Mouse (Mus musculus) limb, embryonic 14.5 days (tissue): ENCODE data around the gene Rerg. TPM values are rescaled to one million over a fixed set of nuclear protein-coding genes. Genes with fewer than 3 reads are reported as not detected.

Experiments
- ATAC-seq: fragments of 200-750 bp; cut with Nextera tagmentation; 2 replicates; pipeline ENCODE4 v1.8.0; 2017; ENCODE audit warnings: low read depth, moderate number of reproducible peaks, moderate TSS enrichment; ENCODE audit not compliant: low FRiP score
- DNase-seq: peaks from one replicate; pipeline ENCODE4 v3.0.0-alpha.2; 2015; ENCODE audit warnings: low spot score
- H3K27ac ChIP-seq: fragments of 300-500 bp; sonication (generic); replicated peaks from 2 replicates; pipeline ENCODE4 v1.5.1; 2014; ENCODE audit warnings: low read depth, mild to moderate bottlenecking, low read length, moderate library complexity, mixed read lengths
- H3K27me3 ChIP-seq: fragments of 300-500 bp; sonication (generic); 2 replicates; pipeline ENCODE4 v1.6.1; 2014; ENCODE audit warnings: low read length, mixed read lengths; ENCODE audit not compliant: control insufficient read depth, insufficient read depth
- H3K36me3 ChIP-seq: fragments of 300-500 bp; sonication (generic); 2 replicates; pipeline ENCODE4 v1.6.1; 2014; ENCODE audit warnings: mild to moderate bottlenecking, low read length, moderate library complexity, mixed read lengths; ENCODE audit not compliant: control insufficient read depth, insufficient read depth
- H3K4me1 ChIP-seq: fragments of 300-500 bp; sonication (generic); 2 replicates; pipeline ENCODE4 v1.6.1; 2014; ENCODE audit warnings: antibody characterized with exemption, low read length, mixed read lengths; ENCODE audit not compliant: control insufficient read depth, insufficient read depth
- H3K4me2 ChIP-seq: fragments of 300-500 bp; sonication (generic); replicated peaks from 2 replicates; pipeline ENCODE4 v1.6.1; 2014; ENCODE audit warnings: low read depth, mild to moderate bottlenecking, low read length, moderate library complexity; ENCODE audit not compliant: severe bottlenecking
- H3K4me3 ChIP-seq: fragments of 300-500 bp; sonication (generic); replicated peaks from 2 replicates; pipeline ENCODE4 v1.5.1; 2014; ENCODE audit warnings: low read length
- H3K9ac ChIP-seq: fragments of 300-500 bp; sonication (generic); 2 replicates; pipeline ENCODE4 v1.6.1; 2014; ENCODE audit warnings: mild to moderate bottlenecking, low read depth, low read length, moderate library complexity; ENCODE audit not compliant: severe bottlenecking
- H3K9me3 ChIP-seq: fragments of 300-500 bp; sonication (generic); 2 replicates; pipeline ENCODE4 v1.6.1; 2016; ENCODE audit warnings: low read length; ENCODE audit not compliant: control insufficient read depth
- POLR2A ChIP-seq: fragments of 200-500 bp; IDR thresholded peaks from 2 replicates; pipeline ENCODE4 v1.8.0; 2012; ENCODE audit warnings: inconsistent platforms, mild to moderate bottlenecking, moderate library complexity, borderline replicate concordance; ENCODE audit not compliant: insufficient read depth, insufficient read length; ENCODE audit errors: extremely low read depth
- WGBS: fragments of 180-500 bp; shearing (Covaris S2); extraction: QIAGEN DNeasy Blood & Tissue Kit; methylation state at CpG from one replicate; pipeline ENCODE4 v1.1.7; 2014; 5-methylcytosine and 5-hydroxymethylcytosine counted together
- polyA plus RNA-seq, 2 experiments: library from polyadenylated mRNA; depleted of rRNA in 1 of 2; stranded (reverse) in 1 of 2; unstranded in 1 of 2; fragments of >200 nt; fragmentation: Nextera tagmentation in 1 of 2; extraction: Ambion mirVana in 1 of 2; gene quantifications; 2 replicates each; pipeline versions ENCODE4 v1.2.1 to v1.2.3; 2012 to 2014

The Rerg gene
- polyA plus RNA-seq, 2 experiments, result 22.1 to 33.6 TPM

GRCm38 (mm10) chr6:137076731-137077130, 93.6 kb downstream of the Rerg start:
- H3K4me3 ChIP-seq, result no peak overlapping the region

DNA sequence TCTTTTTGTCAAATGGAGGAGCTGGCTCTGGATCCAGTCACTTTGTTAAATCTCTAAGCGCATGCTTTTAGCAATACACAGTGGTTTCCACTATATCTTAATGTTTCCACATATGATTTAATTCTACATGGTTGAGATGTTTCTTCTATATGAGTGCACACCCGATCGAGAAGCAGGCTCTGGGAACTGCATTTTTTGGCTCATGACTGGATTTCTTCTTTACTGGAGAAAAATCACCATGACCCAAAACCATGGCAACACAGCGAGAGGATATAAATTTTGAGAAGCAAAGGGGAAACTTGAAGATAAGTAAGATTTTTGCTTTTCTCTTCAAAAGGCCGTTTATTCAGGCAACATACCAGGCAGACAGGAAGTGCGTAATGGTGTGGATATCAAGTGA, 94.1 kb downstream of the Rerg start:
- ATAC-seq (no peak), DNase-seq (peak; percentile 56)
- Histone ChIP-seq H3K27ac (no peak overlapping the region), H3K4me1 (peaks cover 6% of the 10 kb centered on the region; the same call in 1 of the 2 replicates), H3K9me3 (no peaks in the 10 kb centered on the region), H3K36me3 (no peaks in the 10 kb centered on the region), H3K27me3 (no peaks in the 10 kb centered on the region), H3K4me3 (no peak overlapping the region), H3K4me2 (no peak overlapping the region), H3K9ac (no peak overlapping the region)
- no peak for TF ChIP-seq POLR2A
- WGBS, result 70% methylated on average over 6 of the region's 6 CpGs

More at GRCm38 (mm10) chr6:137076731-137077130, 93.6 kb downstream of the Rerg start:
- 82% methylated on average over 13 of the region's 13 CpGs for WGBS
- no peak overlapping the region for H3K27ac ChIP-seq
- H3K27me3 ChIP-seq, result no peaks in the 10 kb centered on the region
- TF ChIP-seq POLR2A, result no peak
- H3K36me3 ChIP-seq, result no peaks in the 10 kb centered on the region
- H3K4me1 ChIP-seq, result peaks cover 6% of the 10 kb centered on the region; the same call in 1 of the 2 replicates
- no peak overlapping the region for H3K4me2 ChIP-seq
- ATAC-seq (no peak), DNase-seq (no peak)
- no peak overlapping the region for H3K9ac ChIP-seq
- no peaks in the 10 kb centered on the region for H3K9me3 ChIP-seq

- H3K4me2 ChIP-seq, result no peak overlapping the region
- no peaks in the 10 kb centered on the region for H3K36me3 ChIP-seq
- ATAC-seq (no peak), DNase-seq (no peak)
- no peaks in the 10 kb centered on the region for H3K9me3 ChIP-seq
- WGBS, result 58% methylated on average over 8 of the region's 8 CpGs
- no peak for TF ChIP-seq POLR2A
- H3K4me3 ChIP-seq, result no peak overlapping the region
- H3K27ac ChIP-seq, result no peak overlapping the region
- no peak overlapping the region for H3K9ac ChIP-seq
- H3K27me3 ChIP-seq, result no peaks in the 10 kb centered on the region
- peaks cover 4% of the 10 kb centered on the region; the same call in 1 of the 2 replicates for H3K4me1 ChIP-seq
Measured at GRCm38 (mm10) chr6:137072256-137072655, 98.0 kb downstream of the Rerg start.

DNA sequence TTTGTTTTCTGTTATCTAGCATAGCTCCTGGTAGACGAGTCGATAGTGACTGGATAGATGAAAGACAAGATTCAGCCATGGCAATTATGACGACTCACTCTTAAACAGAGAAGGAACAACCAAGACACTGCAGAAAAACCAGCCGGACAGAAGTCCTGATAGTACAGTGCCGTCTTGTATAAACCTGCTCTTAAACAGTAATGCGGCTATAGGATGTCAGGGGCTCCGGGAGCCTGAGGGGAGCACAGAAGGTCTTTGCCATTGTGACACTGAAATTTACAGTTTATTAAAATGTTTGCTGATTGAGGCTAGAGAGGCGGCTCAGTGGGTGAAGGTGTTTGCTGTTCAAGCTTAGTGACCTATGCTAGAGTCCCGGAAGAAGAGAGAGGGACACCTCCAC, 98.8 kb downstream of the Rerg start:
- TF ChIP-seq POLR2A, result no peak
- DNase-seq, result no peak
- no peak for ATAC-seq

DNA sequence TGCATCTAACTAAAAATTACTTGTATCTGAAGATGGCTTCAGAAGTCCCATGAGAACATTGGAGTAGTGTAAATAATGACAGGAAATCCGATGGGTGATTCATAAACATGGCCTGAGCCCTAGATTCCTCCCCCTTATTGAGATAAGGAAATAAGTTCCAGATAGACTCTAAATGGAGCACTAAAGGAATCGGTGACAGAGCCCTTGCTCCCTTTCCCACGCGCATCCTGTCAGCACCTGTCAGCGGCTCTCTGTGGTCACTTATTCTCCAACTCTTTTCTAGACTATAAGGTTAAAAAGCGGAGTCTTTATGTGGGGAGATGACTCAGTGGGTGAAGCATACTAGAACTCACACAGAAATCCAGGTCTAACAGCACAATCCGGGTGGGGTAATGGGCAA, 104.8 kb downstream of the Rerg start:
- 87% methylated on average over 7 of the region's 7 CpGs for WGBS
- no peak overlapping the region for H3K9ac ChIP-seq
- DNase-seq (no peak), ATAC-seq (no peak)
- no peak for TF ChIP-seq POLR2A
- no peak overlapping the region for H3K4me3 ChIP-seq
- H3K4me2 ChIP-seq, result no peak overlapping the region
- no peaks in the 10 kb centered on the region for H3K36me3 ChIP-seq
- H3K4me1 ChIP-seq, result no peaks in the 10 kb centered on the region
- H3K9me3 ChIP-seq, result no peaks in the 10 kb centered on the region
- H3K27ac ChIP-seq, result no peak overlapping the region
- H3K27me3 ChIP-seq, result no peaks in the 10 kb centered on the region

More for the DNA sequence above, 98.8 kb downstream of the Rerg start:
- 87% methylated on average over 9 of the region's 9 CpGs for WGBS
- Histone ChIP-seq H3K4me2 (no peak overlapping the region), H3K4me3 (no peak overlapping the region), H3K9me3 (no peaks in the 10 kb centered on the region), H3K27me3 (no peaks in the 10 kb centered on the region), H3K4me1 (peaks cover 1% of the 10 kb centered on the region; the same call in 1 of the 2 replicates), H3K9ac (no peak overlapping the region), H3K36me3 (no peaks in the 10 kb centered on the region), H3K27ac (no peak overlapping the region)

GRCm38 (mm10) chr6:137064786-137065185, 105.5 kb downstream of the Rerg start:
- no peak overlapping the region for H3K4me3 ChIP-seq
- no peak overlapping the region for H3K27ac ChIP-seq
- ATAC-seq (no peak), DNase-seq (no peak)
- no peak overlapping the region for H3K4me2 ChIP-seq
- no peaks in the 10 kb centered on the region for H3K4me1 ChIP-seq
- WGBS, result 89% methylated on average over 14 of the region's 14 CpGs
- no peak for TF ChIP-seq POLR2A
- H3K27me3 ChIP-seq, result no peaks in the 10 kb centered on the region
- H3K9ac ChIP-seq, result no peak overlapping the region
- H3K36me3 ChIP-seq, result no peaks in the 10 kb centered on the region
- no peaks in the 10 kb centered on the region for H3K9me3 ChIP-seq
